Mouse (Mus musculus): ENCODE data around the gene Fam124a.
"Not testable (repeated sequence)": the region's sequence is repeated elsewhere in the genome, so short reads cannot be mapped to it uniquely, and the experiment has no call there.

Gene Fam124a

GRCm38 (mm10) chr14:62574906-62575305, 19.4 kb downstream of the Fam124a start:
- no peak for DNase-seq (ENCODE audit: low spot score in 2 of 2)

- DNase-seq (ENCODE audit: low spot score in 2 of 2), result no peak
These were observed 20.3 kb downstream of the Fam124a start for GRCm38 (mm10) chr14:62575862-62576261.

GRCm38 (mm10) chr14:62580945-62581344, 25.4 kb downstream of the Fam124a start:
- DNase-seq (ENCODE audit: low spot score in 2 of 2), result no peak

- no peak for DNase-seq (ENCODE audit: low spot score in 2 of 2)
These were observed 26.2 kb downstream of the Fam124a start for GRCm38 (mm10) chr14:62581768-62582167.

GRCm38 (mm10) chr14:62584637-62585036, 29.1 kb downstream of the Fam124a start:
- DNase-seq (ENCODE audit: low spot score in 2 of 2), result no peak

GRCm38 (mm10) chr14:62585338-62585737, 29.8 kb downstream of the Fam124a start:
- DNase-seq (ENCODE audit: low spot score in 2 of 2), result no peak

- no peak for DNase-seq (ENCODE audit: low spot score in 2 of 2)
These were observed 44.6 kb downstream of the Fam124a start for GRCm38 (mm10) chr14:62600109-62600522.

- no peak for DNase-seq (ENCODE audit: low spot score in 2 of 2)
These were observed 46.7 kb downstream of the Fam124a start for GRCm38 (mm10) chr14:62602271-62602670.

GRCm38 (mm10) chr14:62602869-62603268, 47.3 kb downstream of the Fam124a start:
- no peak for DNase-seq (ENCODE audit: low spot score in 2 of 2)

- no peak for DNase-seq (ENCODE audit: low spot score in 2 of 2)
These were observed 52.3 kb downstream of the Fam124a start for GRCm38 (mm10) chr14:62607791-62608196.

GRCm38 (mm10) chr14:62609904-62610303, 54.4 kb downstream of the Fam124a start:
- DNase-seq (ENCODE audit: low spot score in 2 of 2), result no peak

GRCm38 (mm10) chr14:62622393-62622792, 66.9 kb downstream of the Fam124a start:
- no peak for DNase-seq (ENCODE audit: low spot score in 2 of 2)

GRCm38 (mm10) chr14:62627951-62628350, 72.4 kb downstream of the Fam124a start:
- DNase-seq (ENCODE audit: low spot score in 2 of 2), result no peak

- peak in 1 of 2 experiments; percentile 37 for DNase-seq (ENCODE audit: low spot score in 2 of 2)
These were observed 82.2 kb downstream of the Fam124a start for GRCm38 (mm10) chr14:62637436-62638344.

GRCm38 (mm10) chr14:62638345-62638702, 82.8 kb downstream of the Fam124a start:
- DNase-seq (ENCODE audit: low spot score in 2 of 2), result no peak

- DNase-seq (ENCODE audit: low spot score in 2 of 2), result no peak
These were observed 83.6 kb downstream of the Fam124a start for GRCm38 (mm10) chr14:62639111-62639510.

- no peak for DNase-seq (ENCODE audit: low spot score in 2 of 2)
These were observed 84.0 kb downstream of the Fam124a start for GRCm38 (mm10) chr14:62639551-62639950.

GRCm38 (mm10) chr14:62640396-62640795, 84.9 kb downstream of the Fam124a start:
- no peak for DNase-seq (ENCODE audit: low spot score in 2 of 2)

- DNase-seq (ENCODE audit: low spot score in 2 of 2), result not testable (repeated sequence)
These were observed 86.8 kb downstream of the Fam124a start for GRCm38 (mm10) chr14:62642368-62642767.

GRCm38 (mm10) chr14:62648405-62648804, 92.9 kb downstream of the Fam124a start:
- DNase-seq (ENCODE audit: low spot score in 2 of 2), result no peak

GRCm38 (mm10) chr14:62650376-62650775, 94.8 kb downstream of the Fam124a start:
- DNase-seq (ENCODE audit: low spot score in 2 of 2), result no peak

- no peak for DNase-seq (ENCODE audit: low spot score in 2 of 2)
These were observed 96.2 kb downstream of the Fam124a start for GRCm38 (mm10) chr14:62651771-62652170.

- no peak for DNase-seq (ENCODE audit: low spot score in 2 of 2)
These were observed 100.5 kb downstream of the Fam124a start for GRCm38 (mm10) chr14:62655996-62656395.
